Mouse (Mus musculus): Measurements from ENCODE around the gene H1fx.

DNA sequence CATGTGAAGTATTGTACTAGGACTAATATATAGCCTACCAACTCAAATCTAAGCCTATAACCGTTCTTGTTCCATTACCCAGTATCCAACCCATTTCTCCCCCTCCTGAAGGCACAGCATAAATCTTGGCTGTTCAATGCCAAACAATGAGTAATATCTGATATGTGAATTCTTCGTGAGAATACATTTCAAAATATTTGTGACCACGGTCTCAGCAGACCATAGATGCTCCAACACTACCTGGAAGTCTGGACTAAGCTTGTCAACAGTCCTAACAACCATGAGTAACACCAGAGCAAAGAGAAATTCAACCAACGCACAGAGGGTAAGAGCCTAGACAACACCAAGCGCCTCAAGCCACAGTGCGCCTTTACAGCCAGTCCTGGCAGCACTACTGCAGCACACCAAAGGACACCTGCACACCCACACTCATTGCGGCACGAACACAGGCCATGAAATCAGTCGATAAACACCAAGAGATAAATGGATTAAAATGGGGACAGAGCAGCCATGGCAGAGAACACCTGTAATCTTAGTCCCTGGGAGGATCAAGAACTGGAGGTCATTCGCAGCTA lies 42.0 kb upstream of the H1fx start:
- TF ChIP-seq CTCF (IDR thresholded peaks at IDR 0.05; ENCODE audit: low read depth), result no peak
- no peak for TF ChIP-seq EP300 (optimal IDR thresholded peaks at IDR 0.05)

All from stomach, postnatal 0 days (tissue).